Mouse (Mus musculus): Measurements from ENCODE around the gene Tcfl5.

DNA sequence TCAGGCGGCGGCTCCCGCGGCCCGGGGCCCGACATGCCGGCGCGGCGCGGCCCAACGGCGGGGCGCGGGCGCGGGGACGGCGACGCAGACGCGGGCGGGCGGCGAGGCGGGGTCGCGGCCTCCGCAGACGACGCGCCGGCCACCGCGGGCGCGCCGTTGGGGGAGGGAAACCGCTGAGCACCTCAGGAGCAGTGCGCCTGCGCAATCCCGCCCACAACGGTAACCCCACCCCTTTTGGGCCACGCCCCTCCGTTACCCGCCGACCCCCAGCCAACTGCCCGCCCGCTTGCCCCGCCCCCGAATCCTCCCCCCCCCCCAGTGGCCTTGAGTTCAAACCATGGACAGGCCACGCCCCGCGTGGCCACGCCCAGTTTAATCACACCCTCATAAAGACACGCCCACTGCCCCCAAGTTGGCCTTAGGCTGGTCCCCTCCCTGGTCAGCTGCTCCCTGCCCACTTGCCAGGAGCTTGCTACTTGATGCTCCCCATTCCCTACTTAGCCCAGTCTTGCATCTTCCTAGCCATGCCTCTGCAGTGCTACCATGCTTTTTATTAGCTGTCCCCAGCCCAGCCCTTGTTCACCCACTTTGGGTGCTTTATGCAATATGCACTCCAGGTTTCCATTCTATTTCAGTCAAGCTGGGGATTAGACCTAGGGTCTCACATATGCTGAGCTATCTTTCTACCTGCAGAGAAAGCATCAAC is at the start of gene Tcfl5:
- TF ChIP-seq CTCF (IDR thresholded peaks at IDR 0.05; ENCODE audit: low read depth, low read length) (no peak), GATA1 (IDR thresholded peaks at IDR 0.05; ENCODE audit: borderline replicate concordance, low read length) (no peak), TAL1 (conservative IDR thresholded peaks at IDR 0.05; ENCODE audit: low read depth, low read length) (no peak)

Data from G1E (cell line).